Mouse (Mus musculus): ENCODE measurements at regions not wholly inside any gene's neighbourhood (a gene's known extent, or its start where the extent isn't known, plus 50 kb on each side); places are given as distances from the start of the nearest gene placed in this dataset.

- peak; percentile 58 for DNase-seq (ENCODE audit: inconsistent ontology term)
Measured at GRCm38 (mm10) chr1:43882576-43882975, 50.9 kb upstream of the Tpp2 start.

GRCm38 (mm10) chr1:43880396-43880795 lies 52.8 kb upstream of the Uxs1 start:
- no peak for DNase-seq (ENCODE audit: inconsistent ontology term)

GRCm38 (mm10) chr1:43879896-43880295 lies 52.3 kb upstream of the Uxs1 start:
- DNase-seq (ENCODE audit: inconsistent ontology term) = no peak

GRCm38 (mm10) chr1:43879163-43879562 lies 51.6 kb upstream of the Uxs1 start:
- DNase-seq (ENCODE audit: inconsistent ontology term) = no peak

- DNase-seq (ENCODE audit: inconsistent ontology term) = no peak
Measured at GRCm38 (mm10) chr1:43878163-43878562, 50.6 kb upstream of the Uxs1 start.

- DNase-seq (ENCODE audit: inconsistent ontology term) = no peak
Measured at GRCm38 (mm10) chr1:43877704-43878103, 50.1 kb upstream of the Uxs1 start.
